Mouse (Mus musculus) heart, embryonic 14.5 days (tissue): Measurements from ENCODE around the gene Klf2. TPM values are rescaled to one million over a fixed set of nuclear protein-coding genes. Genes with fewer than 3 reads are reported as not detected.
A peak's percentile ranks its signal among the peaks of the same experiment; 100 is the strongest.

Experiments used
- ATAC-seq: fragments of 200-750 bp; cut with Nextera tagmentation; 2 replicates; pipeline ENCODE4 v1.8.0; 2017; ENCODE audit warnings: low read depth, moderate TSS enrichment; ENCODE audit not compliant: insufficient number of reproducible peaks, insufficient read depth, low FRiP score
- H3K27ac ChIP-seq, 2 experiments: fragments of 200-500 bp in 1 of 2; fragments of 300-500 bp in 1 of 2; sonication (generic) in 1 of 2; replicated peaks in 1 of 2; 2 replicates each; pipeline ENCODE4 v1.5.1; 2012 to 2014; ENCODE audit warnings: low read depth in 2 of 2, low read length in 2 of 2, control low read depth in 1 of 2, mild to moderate bottlenecking in 1 of 2, mixed read lengths in 1 of 2; ENCODE audit not compliant: control insufficient read depth in 1 of 2, insufficient read depth in 1 of 2
- H3K27me3 ChIP-seq: fragments of 300-500 bp; sonication (generic); 2 replicates; pipeline ENCODE4 v1.6.1; 2014; ENCODE audit warnings: mild to moderate bottlenecking, low read length, control low read depth; ENCODE audit not compliant: control insufficient read depth, insufficient read depth
- H3K36me3 ChIP-seq: fragments of 300-500 bp; sonication (generic); 2 replicates; pipeline ENCODE4 v1.6.1; 2014; ENCODE audit warnings: mild to moderate bottlenecking, control low read depth, low read length, mixed read lengths; ENCODE audit not compliant: control insufficient read depth, insufficient read depth
- H3K4me1 ChIP-seq, 2 experiments: fragments of 200-500 bp in 1 of 2; fragments of 300-500 bp in 1 of 2; sonication (generic) in 1 of 2; 2 replicates each; pipeline ENCODE4 v1.6.1; 2012 to 2014; ENCODE audit warnings: low read length in 2 of 2, control low read depth in 1 of 2, mixed read lengths in 1 of 2; ENCODE audit not compliant: control insufficient read depth in 2 of 2, insufficient read depth in 2 of 2
- H3K4me2 ChIP-seq: fragments of 300-500 bp; sonication (generic); 2 replicates; pipeline ENCODE4 v1.6.1; 2014; ENCODE audit warnings: mild to moderate bottlenecking, low read length
- H3K4me3 ChIP-seq, 2 experiments: fragments of 200-500 bp in 1 of 2; fragments of 300-500 bp in 1 of 2; sonication (generic) in 1 of 2; 2 replicates each; pipeline ENCODE4 v1.5.1; 2012 to 2014; ENCODE audit warnings: low read length in 2 of 2, mild to moderate bottlenecking in 2 of 2, control low read depth in 1 of 2, low read depth in 1 of 2, moderate library complexity in 1 of 2; ENCODE audit not compliant: control insufficient read depth in 1 of 2, insufficient read depth in 1 of 2
- H3K9ac ChIP-seq: fragments of 300-500 bp; sonication (generic); 2 replicates; pipeline ENCODE4 v1.6.1; 2014; ENCODE audit warnings: mild to moderate bottlenecking, low read length
- H3K9me3 ChIP-seq: fragments of 300-500 bp; sonication (generic); 2 replicates; pipeline ENCODE4 v1.6.1; 2016; ENCODE audit warnings: low read length, control low read depth; ENCODE audit not compliant: control insufficient read depth
- WGBS: fragments of 180-500 bp; shearing (Covaris S2); extraction: QIAGEN DNeasy Blood & Tissue Kit; methylation state at CpG from one replicate; pipeline ENCODE4 v1.1.7; 2014; 5-methylcytosine and 5-hydroxymethylcytosine counted together
- polyA plus RNA-seq: library from polyadenylated mRNA; unstranded; fragments of >200 nt; fragmentation: Nextera tagmentation; extraction: Ambion mirVana; gene quantifications from 2 replicates; pipeline ENCODE4 v1.2.1, GENCODE M21; 2014

Klf2 gene
- polyA plus RNA-seq, 1 experiment from 2014 or later, result 24.1 TPM

DNA sequence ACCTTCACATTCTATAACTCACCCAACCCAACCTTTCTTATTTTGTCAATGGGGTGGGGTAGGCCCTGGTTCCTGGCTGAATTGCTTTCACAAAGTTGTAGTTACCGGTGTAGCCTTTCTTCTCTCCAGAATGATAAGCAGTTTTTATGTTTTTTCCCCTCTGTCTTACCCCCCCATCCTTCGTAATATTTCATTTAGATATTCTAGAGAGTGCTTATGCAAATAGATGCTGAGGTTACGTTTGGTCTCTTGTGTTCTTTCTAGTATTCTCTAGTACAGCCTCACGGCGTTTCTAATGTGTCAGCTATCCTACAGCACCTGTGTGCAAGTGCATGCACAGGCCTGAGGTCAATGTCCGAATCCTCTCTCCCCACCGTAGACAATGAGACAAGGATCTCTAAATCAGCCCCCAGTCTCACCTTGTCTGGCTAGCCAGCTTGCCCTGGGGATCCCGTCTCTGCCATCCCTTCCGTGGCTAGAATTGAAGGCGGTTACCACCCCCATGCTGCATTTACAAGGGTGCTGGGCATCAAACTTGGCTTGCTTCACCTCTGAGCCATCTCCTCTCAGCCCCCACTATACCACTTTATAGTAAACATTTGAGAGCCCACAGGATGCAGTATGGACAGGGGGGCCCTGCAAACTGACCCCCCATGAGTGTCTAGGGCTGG is 5.3 kb downstream of the Klf2 start:
- H3K27me3 ChIP-seq, result no peaks in the 10 kb centered on the region
- H3K4me1 ChIP-seq, result peaks cover 15 to 27% of the 10 kb centered on the region in 2 experiments
- no peak for ATAC-seq
- H3K36me3 ChIP-seq, result peaks cover 19% of the 10 kb centered on the region
- no peak overlapping the region for H3K9ac ChIP-seq
- 82% methylated on average over 10 of the region's 10 CpGs for WGBS
- no peak overlapping the region for H3K27ac ChIP-seq
- no peaks in the 10 kb centered on the region for H3K9me3 ChIP-seq
- H3K4me2 ChIP-seq, result no peak overlapping the region
- H3K4me3 ChIP-seq, result no peak overlapping the region

DNA sequence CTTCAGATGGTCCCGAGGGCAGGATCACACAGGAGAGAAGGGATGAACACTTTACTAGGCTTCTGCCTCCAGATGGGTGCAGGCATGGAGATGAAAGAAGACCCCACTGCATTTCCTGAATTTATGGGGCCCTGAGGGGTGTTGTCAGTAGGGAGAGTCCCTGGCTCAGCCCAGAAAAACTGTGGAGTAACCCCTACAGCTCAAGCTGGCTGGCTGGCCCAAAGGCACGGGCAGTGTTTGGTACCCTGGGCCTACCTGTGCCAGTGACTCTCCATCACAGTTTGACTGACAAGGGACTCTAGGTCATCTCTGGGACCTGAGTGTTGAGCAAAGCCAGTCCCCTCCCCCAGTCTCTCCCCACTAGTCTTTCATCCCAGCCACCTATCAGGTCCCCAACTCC is 5.9 kb downstream of the Klf2 start:
- no peak overlapping the region for H3K4me3 ChIP-seq
- no peak for ATAC-seq
- no peak overlapping the region for H3K4me2 ChIP-seq
- no peaks in the 10 kb centered on the region for H3K27me3 ChIP-seq
- H3K36me3 ChIP-seq, result peaks cover 19% of the 10 kb centered on the region
- H3K27ac ChIP-seq, result no peak overlapping the region
- 64% methylated on average over 2 of the region's 2 CpGs for WGBS
- H3K4me1 ChIP-seq, result peaks cover 15 to 27% of the 10 kb centered on the region in 2 experiments
- no peak overlapping the region for H3K9ac ChIP-seq
- no peaks in the 10 kb centered on the region for H3K9me3 ChIP-seq

DNA sequence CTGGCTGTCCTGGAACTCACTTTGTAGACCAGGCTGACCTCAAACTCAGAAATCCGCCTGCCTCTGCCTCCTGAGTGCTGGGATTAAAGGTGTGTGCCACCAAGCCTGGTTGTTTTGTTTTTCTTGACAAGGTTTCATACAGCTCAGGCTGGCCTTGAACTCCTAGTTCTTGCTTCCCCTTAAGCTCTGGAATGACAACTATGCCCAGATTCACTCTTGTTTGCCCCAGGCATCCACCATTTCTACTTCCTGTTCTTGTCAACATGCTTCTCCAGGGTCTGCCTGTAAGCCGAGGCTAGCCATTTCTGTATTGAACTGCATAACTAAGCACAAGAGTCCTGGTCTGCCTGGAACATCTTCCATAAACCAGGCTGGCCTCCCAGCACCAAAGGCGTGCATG is 10.3 kb downstream of the Klf2 start:
- ATAC-seq, result no peak
- 70% methylated on average over 3 of the region's 3 CpGs for WGBS

DNA sequence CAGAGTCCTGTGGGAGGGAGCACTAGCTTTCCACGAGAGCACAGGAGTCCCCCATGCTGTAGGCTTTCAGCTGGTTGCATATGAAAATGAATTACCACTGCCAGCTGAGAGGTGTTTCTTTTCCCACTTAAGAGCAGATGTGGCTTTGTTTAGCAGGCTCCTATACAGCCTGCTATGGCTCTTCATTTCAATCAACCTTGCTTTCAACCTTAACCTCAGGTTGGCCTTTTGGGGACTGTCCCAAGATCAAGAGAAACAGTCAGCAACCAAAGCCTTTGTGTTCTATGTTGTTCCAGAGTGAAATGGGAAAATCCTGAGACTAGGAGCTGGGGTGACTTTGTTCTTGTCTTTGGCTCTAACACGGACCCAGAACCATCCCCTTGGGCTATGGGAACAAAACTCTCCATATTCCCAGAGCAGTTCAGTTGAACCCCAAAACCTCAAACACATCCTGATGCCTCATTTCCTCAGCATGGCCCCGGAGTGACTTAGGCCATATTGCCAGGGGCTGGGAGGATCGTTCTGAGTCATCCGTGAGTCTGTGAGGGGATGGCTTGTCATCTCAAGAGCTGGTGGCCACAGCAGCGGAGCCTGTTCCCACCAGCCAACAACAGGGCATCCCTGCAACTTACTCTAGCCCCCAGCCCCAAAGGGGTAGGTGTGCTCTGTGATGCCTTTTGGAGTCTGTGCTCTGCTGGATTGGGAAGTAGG is 12.1 kb downstream of the Klf2 start:
- ATAC-seq, result no peak
- WGBS, result 75% methylated on average over 6 of the region's 6 CpGs
- H3K27ac ChIP-seq, result peak overlapping the region in 1 of 2 experiments; percentile 11; a peak in 1 of 4 replicates

More for the DNA sequence above, 10.3 kb downstream of the Klf2 start:
- Histone ChIP-seq H3K36me3 (no peaks in the 10 kb centered on the region), H3K9me3 (no peaks in the 10 kb centered on the region), H3K4me2 (no peak overlapping the region), H3K27me3 (no peaks in the 10 kb centered on the region), H3K4me3 (no peak overlapping the region), H3K9ac (no peak overlapping the region), H3K4me1 (peaks cover 3% of the 10 kb centered on the region in 2 experiments), H3K27ac (no peak overlapping the region)

DNA sequence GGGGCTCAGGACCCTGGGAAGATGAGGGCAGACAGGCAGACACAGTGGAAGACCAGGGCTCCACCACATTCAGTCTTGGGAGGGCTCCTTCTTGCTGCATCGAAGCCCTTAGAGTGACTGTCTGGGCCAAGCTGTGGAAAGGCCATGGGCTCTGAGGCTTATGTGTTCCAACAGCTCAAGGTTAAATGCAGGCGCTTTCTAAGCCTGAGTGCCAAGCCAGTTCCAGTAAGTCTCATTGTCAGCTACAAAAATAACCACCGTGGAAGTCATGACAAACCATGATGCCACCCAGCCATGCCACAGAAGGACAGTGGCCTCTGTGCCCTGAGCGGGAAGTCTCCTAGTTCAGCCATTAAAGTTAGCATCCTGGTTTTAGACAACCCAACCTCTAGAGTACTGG is 12.8 kb downstream of the Klf2 start:
- Histone ChIP-seq H3K9ac (no peak overlapping the region), H3K36me3 (peaks cover 16% of the 10 kb centered on the region; the same call in 1 of the 2 replicates), H3K4me3 (no peak overlapping the region), H3K4me1 (peaks cover 3% of the 10 kb centered on the region in 2 experiments; a peak in 3 of 4 replicates), H3K4me2 (no peak overlapping the region), H3K27me3 (no peaks in the 10 kb centered on the region), H3K27ac (peak overlapping the region in 1 of 2 experiments; percentile 11; a peak in 1 of 4 replicates), H3K9me3 (no peaks in the 10 kb centered on the region)
- 64% methylated on average over 4 of the region's 4 CpGs for WGBS
- ATAC-seq, result no peak

More for the DNA sequence above, 12.1 kb downstream of the Klf2 start:
- no peak overlapping the region for H3K4me2 ChIP-seq
- H3K27me3 ChIP-seq, result no peaks in the 10 kb centered on the region
- H3K4me1 ChIP-seq, result peaks cover 3% of the 10 kb centered on the region in 2 experiments
- H3K9me3 ChIP-seq, result no peaks in the 10 kb centered on the region
- H3K9ac ChIP-seq, result no peak overlapping the region
- H3K4me3 ChIP-seq, result no peak overlapping the region
- H3K36me3 ChIP-seq, result peaks cover 11% of the 10 kb centered on the region; the same call in 1 of the 2 replicates

DNA sequence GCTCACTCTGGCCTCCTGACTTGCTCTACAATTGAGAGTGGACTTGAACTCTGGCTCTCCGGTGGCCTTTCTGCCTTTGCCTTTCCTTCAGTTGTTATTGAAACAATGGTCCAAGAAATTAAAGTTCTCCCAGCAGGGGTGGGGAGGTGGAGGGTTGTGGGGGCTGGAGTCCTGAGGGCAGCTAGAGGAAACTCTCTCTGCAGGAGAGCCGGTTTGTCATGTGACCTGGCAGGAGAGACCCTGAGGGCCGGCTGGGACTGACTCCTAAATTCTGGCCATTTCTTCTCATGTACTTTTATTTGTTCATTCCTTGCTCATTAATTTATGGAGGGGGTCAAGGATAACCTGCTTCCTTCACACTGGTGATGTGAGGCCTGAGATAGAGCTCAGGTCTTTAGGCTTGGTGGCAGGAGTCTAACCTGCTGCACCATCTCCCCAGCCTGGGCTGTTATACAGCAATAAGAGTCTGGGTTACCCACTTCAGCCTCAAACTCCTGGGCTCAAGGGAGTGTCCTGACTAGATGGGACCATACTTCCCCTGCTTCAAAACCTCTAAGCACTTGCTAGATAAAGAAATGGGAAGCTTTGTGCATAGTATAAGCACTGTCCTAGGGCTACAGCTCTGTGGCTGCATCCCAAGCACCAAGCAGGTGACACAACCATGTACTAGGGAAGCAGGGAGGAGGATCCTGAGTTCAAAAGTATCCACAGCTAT is 14.8 kb downstream of the Klf2 start:
- no peak for ATAC-seq
- WGBS, result 49% methylated on average over 3 of the region's 3 CpGs
- Histone ChIP-seq H3K27ac (no peak overlapping the region), H3K36me3 (peaks cover 29% of the 10 kb centered on the region), H3K4me2 (no peak overlapping the region), H3K9me3 (no peaks in the 10 kb centered on the region), H3K27me3 (no peaks in the 10 kb centered on the region), H3K4me3 (no peak overlapping the region), H3K9ac (no peak overlapping the region), H3K4me1 (peaks cover 3% of the 10 kb centered on the region in 2 experiments; a peak in 3 of 4 replicates)

DNA sequence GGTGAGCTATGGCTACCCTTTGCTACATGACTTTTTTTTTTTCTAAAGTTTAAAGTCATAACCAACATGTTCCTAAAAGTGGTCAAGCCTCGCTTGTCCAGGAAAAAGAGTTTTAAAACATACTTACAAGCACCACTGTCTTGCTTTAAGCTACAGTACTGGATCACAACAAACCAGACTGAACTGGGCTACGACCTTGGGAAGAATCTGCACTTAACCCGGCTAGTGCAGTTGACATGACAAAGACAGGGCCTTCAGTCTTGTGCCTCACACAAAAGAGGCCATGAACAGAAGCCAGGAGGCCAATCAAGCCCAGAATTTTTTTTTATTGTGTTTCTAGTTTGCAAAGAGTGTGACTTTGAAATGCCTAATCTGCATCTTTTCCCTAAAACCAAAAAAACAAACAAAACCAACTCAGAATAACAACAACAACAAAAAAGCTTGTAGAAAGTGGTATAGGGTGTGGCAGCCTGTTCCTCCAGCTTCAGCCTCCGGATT is 15.4 kb downstream of the Klf2 start:
- peaks cover 35% of the 10 kb centered on the region for H3K36me3 ChIP-seq
- H3K9ac ChIP-seq, result no peak overlapping the region
- peaks cover 3% of the 10 kb centered on the region in 2 experiments; a peak in 3 of 4 replicates for H3K4me1 ChIP-seq
- no peaks in the 10 kb centered on the region for H3K27me3 ChIP-seq
- ATAC-seq, result no peak
- 70% methylated on average over 4 of the region's 4 CpGs for WGBS
- H3K9me3 ChIP-seq, result no peaks in the 10 kb centered on the region
- H3K4me2 ChIP-seq, result no peak overlapping the region
- H3K4me3 ChIP-seq, result no peak overlapping the region
- no peak overlapping the region for H3K27ac ChIP-seq
